Mouse (Mus musculus) E14TG2a.4 (cell line): Measurements from ENCODE around the gene Camsap1.

ENCODE experiments used
- CTCF ChIP-seq: conservative IDR thresholded peaks from 2 replicates; pipeline ENCODE4 v1.5.1; 2014; ENCODE audit warnings: low read length
- NANOG ChIP-seq: IDR thresholded peaks from 2 replicates; pipeline ENCODE4 v1.6.1; 2014; ENCODE audit warnings: borderline replicate concordance, low read length, mixed read lengths
- POU5F1 ChIP-seq: IDR thresholded peaks from 2 replicates; pipeline ENCODE4 v1.6.1; 2014; ENCODE audit warnings: low read length, borderline replicate concordance

DNA sequence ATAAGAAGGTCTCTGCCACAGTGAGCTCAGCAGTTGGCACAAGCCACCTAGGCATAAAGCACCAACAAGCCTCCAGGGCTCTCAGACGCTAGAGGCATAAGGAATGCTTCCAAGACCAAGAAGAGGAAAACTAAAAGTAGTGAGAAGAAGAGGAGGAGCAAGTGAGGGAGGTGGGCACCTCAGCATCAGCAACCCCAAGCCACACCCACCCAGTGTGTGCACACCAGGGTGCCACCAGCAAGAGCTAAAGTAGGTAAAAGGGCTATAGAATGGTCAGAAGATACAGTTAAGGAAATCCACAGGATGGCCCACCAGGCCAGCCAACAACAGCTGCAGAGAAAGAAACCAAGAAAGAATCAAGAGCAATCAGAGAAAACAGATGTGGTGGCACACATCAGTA is 28.3 kb upstream of the Camsap1 start:
- no peak for TF ChIP-seq CTCF
- no peak for TF ChIP-seq POU5F1
- TF ChIP-seq NANOG = no peak
